Mouse (Mus musculus) heart, postnatal 0 days (tissue): ENCODE results near the gene Gpr22.

ENCODE experiments used
- CTCF ChIP-seq: IDR thresholded peaks from 2 replicates; pipeline ENCODE4 v1.5.1; 2016; ENCODE audit warnings: antibody characterized with exemption, control low read depth, low read depth
- EP300 ChIP-seq: IDR thresholded peaks from 2 replicates; pipeline ENCODE4 v1.6.1; 2016; ENCODE audit warnings: antibody characterized with exemption, low read depth

GRCm38 (mm10) chr12:31701411-31701810 is 12.3 kb downstream of the Gpr22 start:
- no peak for TF ChIP-seq CTCF
- TF ChIP-seq EP300, result no peak
